Mouse (Mus musculus): ENCODE results near the gene AC140267.1. TPM values are rescaled to one million over a fixed set of nuclear protein-coding genes. Genes with fewer than 3 reads are reported as not detected.

The AC140267.1 gene
- total RNA-seq (2023) = not detected

GRCm38 (mm10) chr15:80235535-80235934 lies at the start of gene AC140267.1:
Gene AC140267.1 (plus strand): TSS chr15:80235835.

GRCm38 (mm10) chr15:80233733-80234509 lies 1.7 kb upstream of the AC140267.1 start, which contains the start of gene Mief1:
Gene Mief1 (plus strand): TSS chr15:80234018.

GRCm38 (mm10) chr15:80254847-80255645 lies 19.4 kb downstream of the AC140267.1 start, which contains the start of gene Atf4:
Gene Atf4 (plus strand): TSS chr15:80255184.

GRCm38 (mm10) chr15:80263610-80264575 lies 28.3 kb downstream of the AC140267.1 start, which contains the start of gene Rps19bp1:
Gene Rps19bp1 (minus strand): TSS chr15:80264315.

Other genes starting within 250 kb of the AC140267.1 start
- gene Pdgfb, start 220.9 kb upstream of the AC140267.1 start, total RNA-seq (2023) = 1.7 TPM
- gene Syngr1, start 144.5 kb upstream of the AC140267.1 start, total RNA-seq (2023) = 0.18 TPM
- gene Rpl3, start 144.0 kb upstream of the AC140267.1 start, total RNA-seq (2023) = 1,364 TPM
- 22.7 TPM for gene Tab1, start 102.7 kb upstream of the AC140267.1 start, total RNA-seq (2023)
- gene Mgat3, start 62.1 kb upstream of the AC140267.1 start, total RNA-seq (2023) = 0.33 TPM
- 51.3 TPM for gene Mief1, start 1.8 kb upstream of the AC140267.1 start, total RNA-seq (2023)
- gene Atf4, start 19.3 kb downstream of the AC140267.1 start, total RNA-seq (2023) = 379 TPM
- 29.4 TPM for gene Rps19bp1, start 28.5 kb downstream of the AC140267.1 start, total RNA-seq (2023)
- 2.7 TPM for gene Cacna1i, start 51.4 kb downstream of the AC140267.1 start, total RNA-seq (2023)